Mouse (Mus musculus): ENCODE results near the gene Gm45785. TPM values are rescaled to one million over a fixed set of nuclear protein-coding genes. Genes with fewer than 3 reads are reported as not detected.

Gene Gm45785
- total and polyA plus RNA-seq, 3 experiments = not detected

DNA sequence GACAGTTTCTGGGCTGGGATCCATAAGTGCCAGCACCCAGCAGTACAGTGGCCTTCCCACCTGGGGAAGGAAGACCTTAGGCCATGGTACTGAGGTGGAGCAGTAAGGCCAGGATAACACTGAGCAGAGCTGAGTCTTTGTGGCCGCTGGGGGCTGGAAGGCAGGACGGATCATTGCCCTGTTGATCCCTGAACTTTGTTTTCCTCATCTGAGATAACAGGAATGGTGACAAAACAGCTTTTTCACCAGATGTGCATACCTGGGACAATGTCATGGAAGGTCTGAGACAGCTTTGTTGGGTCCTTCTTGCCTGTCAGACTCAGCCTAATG is 20.4 kb downstream of the Gm45785 start:
- no peaks in the 10 kb centered on the region for H3K27me3 ChIP-seq (ENCODE audit: control insufficient read depth, insufficient read depth, low read length)
- no peak overlapping the region for H3K27ac ChIP-seq
- H3K4me3 ChIP-seq = no peak overlapping the region
- intact Hi-C loops (cut with DNase I) = no loop called here
- no peaks in the 10 kb centered on the region for H3K36me3 ChIP-seq (ENCODE audit: control insufficient read depth, insufficient read depth, low read length)
- WGBS = 59% methylated on average over 2 of the region's 2 CpGs
- no peak for DNase-seq
- H3K4me1 ChIP-seq (ENCODE audit: control insufficient read depth, insufficient read depth, low read length) = no peaks in the 10 kb centered on the region
- TF ChIP-seq POLR2A (IDR thresholded peaks at IDR 0.05; ENCODE audit: insufficient read depth, low read depth, low read length) = no peak
- TF ChIP-seq EP300 (IDR thresholded peaks at IDR 0.05; ENCODE audit: insufficient read depth, low read depth, low read length) = no peak
- TF ChIP-seq CTCF (IDR thresholded peaks at IDR 0.05) = no peak
- no peaks in the 10 kb centered on the region for H3K79me2 ChIP-seq (replicated peaks; ENCODE audit: control insufficient read depth, insufficient read depth, low read length)
- H3K9ac ChIP-seq (ENCODE audit: low read depth, low read length) = no peak overlapping the region

DNA sequence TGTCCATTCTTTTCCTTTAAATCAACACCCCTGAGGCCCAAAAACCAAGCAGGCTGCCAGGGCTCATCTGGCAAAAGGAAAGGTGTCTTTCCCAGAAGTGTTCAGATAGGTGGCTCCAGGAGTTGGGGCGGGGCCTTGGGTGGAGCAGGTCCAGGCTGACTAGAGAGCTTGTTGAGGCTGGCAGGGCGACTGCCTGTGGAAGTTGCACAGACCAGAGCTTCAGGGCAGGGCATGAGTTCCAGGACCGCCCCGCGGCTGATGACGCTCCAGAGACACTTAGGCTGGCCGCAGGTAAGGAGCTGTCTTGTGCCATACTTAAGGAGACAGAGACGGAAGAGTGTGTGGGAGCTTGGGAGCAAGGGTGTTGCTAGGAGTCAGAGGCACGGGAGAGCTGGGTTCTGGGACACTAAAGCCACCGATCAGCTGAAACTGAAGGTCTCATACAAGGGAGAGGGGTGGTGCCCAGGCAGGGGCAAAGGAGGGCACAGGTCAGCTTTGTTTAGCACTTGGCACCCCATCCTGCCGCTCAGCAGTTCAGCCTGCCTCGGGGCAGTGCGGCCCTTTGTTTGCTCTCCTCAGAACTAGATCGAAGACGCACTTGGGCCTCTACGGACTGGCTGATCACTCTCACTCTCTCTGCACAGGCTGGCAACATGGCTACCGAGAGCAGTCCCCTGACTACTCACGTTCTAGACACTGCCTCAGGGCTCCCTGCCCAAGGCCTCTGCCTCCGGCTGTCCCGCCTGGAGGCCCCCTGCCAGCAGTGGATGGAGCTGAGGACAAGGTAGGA is 21.0 kb downstream of the Gm45785 start, which contains the start of gene Urah:
TSS of gene Urah (plus strand) at position 51 of the 790 bp plus-strand sequence.
- intact Hi-C loops (cut with DNase I) = no loop called here
- Histone ChIP-seq H3K79me2 (replicated peaks; ENCODE audit: control insufficient read depth, insufficient read depth, low read length) (no peaks in the 10 kb centered on the region), H3K4me1 (ENCODE audit: control insufficient read depth, insufficient read depth, low read length) (no peaks in the 10 kb centered on the region), H3K27ac (no peak within 1 kb of the TSS), H3K36me3 (ENCODE audit: control insufficient read depth, insufficient read depth, low read length) (no peaks in the 10 kb centered on the region), H3K27me3 (ENCODE audit: control insufficient read depth, insufficient read depth, low read length) (no peaks in the 10 kb centered on the region), H3K4me3 (no peak within 1 kb of the TSS), H3K9ac (ENCODE audit: low read depth, low read length) (no peak within 1 kb of the TSS)
- no peak for DNase-seq
- WGBS = 50% methylated on average over 20 of the region's 20 CpGs
- TF ChIP-seq POLR2A (IDR thresholded peaks at IDR 0.05; ENCODE audit: insufficient read depth, low read depth, low read length) (no peak), EP300 (IDR thresholded peaks at IDR 0.05; ENCODE audit: insufficient read depth, low read depth, low read length) (no peak), CTCF (IDR thresholded peaks at IDR 0.05) (no peak)

DNA sequence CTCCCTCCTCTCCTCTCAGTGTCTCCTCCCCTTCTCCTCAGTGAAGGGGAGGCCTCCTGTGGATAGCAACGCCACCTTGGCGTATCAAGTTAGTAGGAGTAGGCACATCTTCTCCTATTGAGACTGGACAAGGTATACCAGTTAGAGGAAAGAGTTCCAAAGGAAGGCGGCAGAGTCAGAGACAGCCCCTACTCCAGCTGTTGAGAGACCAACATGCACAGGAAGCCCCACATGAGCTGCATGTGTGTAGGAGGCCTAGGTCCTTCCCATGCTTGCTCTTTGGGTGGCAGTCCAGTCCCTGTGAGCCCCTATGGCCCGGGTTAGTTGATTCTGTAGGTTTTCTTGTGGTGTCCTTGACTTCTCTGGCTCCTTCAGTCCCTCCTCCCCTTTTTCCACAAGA is 22.8 kb downstream of the Gm45785 start:
- Histone ChIP-seq H3K4me1 (ENCODE audit: control insufficient read depth, insufficient read depth, low read length) (no peaks in the 10 kb centered on the region), H3K79me2 (replicated peaks; ENCODE audit: control insufficient read depth, insufficient read depth, low read length) (no peaks in the 10 kb centered on the region), H3K27ac (no peak overlapping the region), H3K9ac (ENCODE audit: low read depth, low read length) (no peak overlapping the region), H3K27me3 (ENCODE audit: control insufficient read depth, insufficient read depth, low read length) (no peaks in the 10 kb centered on the region), H3K36me3 (ENCODE audit: control insufficient read depth, insufficient read depth, low read length) (no peaks in the 10 kb centered on the region), H3K4me3 (no peak overlapping the region)
- TF ChIP-seq POLR2A (IDR thresholded peaks at IDR 0.05; ENCODE audit: insufficient read depth, low read depth, low read length) = no peak
- no peak for TF ChIP-seq CTCF (IDR thresholded peaks at IDR 0.05)
- TF ChIP-seq EP300 (IDR thresholded peaks at IDR 0.05; ENCODE audit: insufficient read depth, low read depth, low read length) = no peak
- intact Hi-C loops (cut with DNase I) = no loop called here
- DNase-seq = no peak
- 80% methylated on average over 4 of the region's 4 CpGs for WGBS

DNA sequence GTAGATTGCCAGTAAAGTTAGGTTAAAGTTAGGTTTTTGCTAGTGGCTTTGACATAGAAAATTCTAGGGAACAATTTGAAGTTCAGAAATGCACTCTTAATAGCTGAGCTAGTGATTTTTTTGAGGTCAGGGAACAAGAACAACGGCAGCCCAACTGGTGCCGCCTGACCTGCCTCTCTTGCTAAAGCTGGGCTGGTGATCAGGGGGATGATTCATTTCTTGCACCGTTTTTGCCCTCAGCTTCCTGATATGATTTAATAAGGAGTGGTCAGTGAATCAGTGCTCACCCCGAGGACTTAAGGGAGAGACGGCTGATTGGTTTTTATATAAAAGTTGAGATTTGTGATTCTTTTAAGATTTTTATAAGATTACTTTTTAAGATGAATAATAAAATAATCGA is 24.7 kb downstream of the Gm45785 start:
- no peaks in the 10 kb centered on the region for H3K27me3 ChIP-seq (ENCODE audit: control insufficient read depth, insufficient read depth, low read length)
- no peaks in the 10 kb centered on the region for H3K36me3 ChIP-seq (ENCODE audit: control insufficient read depth, insufficient read depth, low read length)
- intact Hi-C loops (cut with DNase I) = no loop called here
- H3K4me1 ChIP-seq (ENCODE audit: control insufficient read depth, insufficient read depth, low read length) = no peaks in the 10 kb centered on the region; the same call in 1 of the 2 replicates
- no peak overlapping the region for H3K4me3 ChIP-seq
- TF ChIP-seq POLR2A (IDR thresholded peaks at IDR 0.05; ENCODE audit: insufficient read depth, low read depth, low read length) = no peak
- TF ChIP-seq CTCF (IDR thresholded peaks at IDR 0.05) = no peak
- DNase-seq = no peak
- no peak overlapping the region for H3K27ac ChIP-seq
- 47% methylated on average over 6 of the region's 6 CpGs for WGBS
- no peak overlapping the region for H3K9ac ChIP-seq (ENCODE audit: low read depth, low read length)
- no peaks in the 10 kb centered on the region for H3K79me2 ChIP-seq (replicated peaks; ENCODE audit: control insufficient read depth, insufficient read depth, low read length)

DNA sequence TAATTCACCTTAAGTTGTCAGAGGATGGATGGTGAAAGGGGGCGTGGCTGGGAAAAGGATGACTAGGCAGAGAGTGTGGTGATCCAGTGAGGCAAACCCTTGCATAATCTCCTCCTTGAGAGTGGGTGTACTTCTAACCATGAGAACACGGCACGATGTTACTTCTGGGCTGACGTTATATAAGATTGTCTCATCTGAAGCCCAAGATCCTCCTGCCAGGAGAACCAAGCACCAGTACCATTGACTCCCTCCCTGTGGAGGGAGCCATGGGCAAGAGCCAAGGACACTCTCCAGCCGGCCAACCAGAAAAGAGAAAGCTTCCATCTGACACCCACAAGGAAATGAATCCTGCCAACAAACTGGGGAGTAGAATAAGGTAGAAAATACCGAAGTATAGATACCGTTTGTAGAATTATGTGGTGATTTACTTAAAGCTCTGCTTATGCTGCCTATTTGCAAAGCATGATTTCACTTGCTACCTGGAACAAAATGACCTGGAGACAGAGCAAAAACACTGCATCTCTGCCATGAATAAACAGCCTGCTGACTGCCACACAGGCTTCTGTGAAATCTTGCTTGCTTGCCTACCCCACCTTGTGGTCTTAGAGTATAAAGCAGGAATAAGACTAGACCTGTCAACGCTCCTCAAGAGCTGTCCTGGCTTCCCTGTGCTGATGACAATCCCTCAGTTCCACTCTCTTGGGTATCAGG is 27.8 kb downstream of the Gm45785 start:
- intact Hi-C loops (cut with DNase I) = loop anchor here (5.0 kb wide), 1 partner anchor 751 kb away; no protein-coding TSS in a partner anchor

DNA sequence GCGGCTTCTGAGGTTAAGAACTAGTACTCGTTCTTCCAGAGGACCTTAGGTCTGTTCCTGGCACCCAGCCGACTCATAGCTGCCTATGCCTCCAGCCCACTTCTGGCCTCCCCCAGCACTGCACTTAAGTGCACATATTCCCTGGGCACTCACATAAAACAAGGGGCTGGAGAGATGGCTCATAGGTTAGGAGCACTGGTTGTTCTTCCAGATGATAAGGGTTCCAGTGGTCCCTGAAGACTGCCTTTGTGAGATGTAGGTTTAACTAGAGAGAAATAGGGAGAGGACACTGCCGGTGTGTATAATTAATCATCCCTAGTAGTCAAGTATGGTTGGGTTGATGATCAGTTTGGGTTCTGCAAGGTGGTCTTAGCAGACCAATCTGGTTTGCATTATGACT is 33.4 kb downstream of the Gm45785 start:
- intact Hi-C loops (cut with DNase I) = no loop called here
- H3K4me3 ChIP-seq = no peak overlapping the region

More for the DNA sequence above, 27.8 kb downstream of the Gm45785 start:
- 15% methylated on average over 8 of the region's 8 CpGs for WGBS
- Histone ChIP-seq H3K79me2 (replicated peaks; ENCODE audit: control insufficient read depth, insufficient read depth, low read length) (no peaks in the 10 kb centered on the region), H3K4me1 (ENCODE audit: control insufficient read depth, insufficient read depth, low read length) (no peaks in the 10 kb centered on the region; the same call in 1 of the 2 replicates), H3K36me3 (ENCODE audit: control insufficient read depth, insufficient read depth, low read length) (no peaks in the 10 kb centered on the region), H3K9ac (ENCODE audit: low read depth, low read length) (no peak overlapping the region), H3K27ac (no peak overlapping the region), H3K27me3 (ENCODE audit: control insufficient read depth, insufficient read depth, low read length) (no peaks in the 10 kb centered on the region), H3K4me3 (no peak overlapping the region)
- DNase-seq = no peak
- TF ChIP-seq CTCF (IDR thresholded peaks at IDR 0.05) = peak; percentile 59
- no peak for TF ChIP-seq POLR2A (IDR thresholded peaks at IDR 0.05; ENCODE audit: insufficient read depth, low read depth, low read length)

More for the DNA sequence above, 33.4 kb downstream of the Gm45785 start:
- H3K27ac ChIP-seq = no peak overlapping the region
- H3K36me3 ChIP-seq (ENCODE audit: control insufficient read depth, insufficient read depth, low read length) = no peaks in the 10 kb centered on the region
- no peak overlapping the region for H3K9ac ChIP-seq (ENCODE audit: low read depth, low read length)
- TF ChIP-seq CTCF (IDR thresholded peaks at IDR 0.05) = no peak
- no peak for TF ChIP-seq POLR2A (IDR thresholded peaks at IDR 0.05; ENCODE audit: insufficient read depth, low read depth, low read length)
- TF ChIP-seq EP300 (IDR thresholded peaks at IDR 0.05; ENCODE audit: insufficient read depth, low read depth, low read length) = no peak
- 91% methylated on average over 4 of the region's 4 CpGs for WGBS
- H3K79me2 ChIP-seq (replicated peaks; ENCODE audit: control insufficient read depth, insufficient read depth, low read length) = no peaks in the 10 kb centered on the region
- DNase-seq = no peak
- H3K4me1 ChIP-seq (ENCODE audit: control insufficient read depth, insufficient read depth, low read length) = peaks cover 2% of the 10 kb centered on the region; the same call in 1 of the 2 replicates
- H3K27me3 ChIP-seq (ENCODE audit: control insufficient read depth, insufficient read depth, low read length) = no peaks in the 10 kb centered on the region
